Mouse (Mus musculus) embryonic fibroblast, embryonic 13.5 days (primary cell): ENCODE data around the gene Lcmt1.

Source experiments
- CTCF ChIP-seq: IDR thresholded peaks from 2 replicates; pipeline ENCODE4 v1.5.1; 2011; ENCODE audit warnings: mild to moderate bottlenecking, control low read depth, low read length, moderate library complexity, borderline replicate concordance; ENCODE audit not compliant: insufficient read depth
- POLR2A ChIP-seq: IDR thresholded peaks from 2 replicates; pipeline ENCODE4 v1.6.1; 2011; ENCODE audit warnings: low read depth, mild to moderate bottlenecking, control low read depth, low read length, moderate library complexity

- TF ChIP-seq POLR2A (no peak), CTCF (no peak)
These were observed 24.5 kb upstream of the Lcmt1 start for GRCm38 (mm10) chr7:123345041-123345544.
